Comparison of ENCODE assay signal across 9 mouse cellular contexts in the genomic region with DNA sequence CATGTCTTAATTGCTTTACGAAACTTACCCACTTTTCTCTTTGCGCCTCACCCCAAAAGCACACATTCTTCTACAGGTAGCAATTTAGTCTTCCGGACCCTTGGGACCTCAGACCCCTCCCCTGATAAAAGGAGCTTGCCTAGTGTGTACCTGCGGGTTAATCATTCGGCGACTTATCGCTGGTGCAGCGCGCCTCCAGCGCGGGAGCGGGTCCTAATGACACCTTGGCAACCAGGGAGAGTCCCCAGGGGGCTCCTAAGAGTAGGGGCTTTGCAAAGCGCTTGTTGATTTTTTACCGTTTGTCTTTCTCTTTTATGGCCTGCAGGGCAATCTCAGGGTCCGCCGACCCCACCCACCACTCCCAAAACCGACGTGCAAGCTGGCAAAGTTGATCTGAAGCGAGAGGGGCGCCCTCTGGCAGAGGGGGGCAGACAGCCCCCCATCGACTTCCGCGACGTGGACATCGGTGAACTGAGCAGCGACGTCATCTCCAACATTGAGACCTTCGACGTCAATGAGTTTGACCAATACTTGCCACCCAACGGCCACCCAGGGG. TPM values are rescaled to one million over a fixed set of nuclear protein-coding genes. Genes with fewer than 3 reads are reported as not detected.
DNase-seq lines count a peak whose midpoint lies in the region; ATAC-seq and TF ChIP-seq lines count a peak whose summit lies in the region.
"Had no signal": no experiment of that assay in that cellular context is flagged by ENCODE, and none has a peak within 500 bp of the region (broad histone marks: within the 10 kb centered on the region; RNA-seq: fewer than 3 reads in every experiment).

No protein-coding gene starts in this region.

- H3K27ac ChIP-seq in lung, postnatal 0 days (ENCODE audit: low read length), result no peak overlapping the region
- peak overlapping the region; percentile 94 for H3K27ac ChIP-seq in forebrain, embryonic 12.5 days
- peak overlapping the region; percentile 95 for H3K27ac ChIP-seq in limb, embryonic 14.5 days (replicated peaks; ENCODE audit: low read depth, low read length)
- no peak overlapping the region for H3K27ac ChIP-seq in stomach, embryonic 15.5 days

- TF ChIP-seq CTCF in lung, postnatal 0 days (IDR thresholded peaks at IDR 0.05), result no peak

- WGBS in lung, postnatal 0 days, result 8% methylated on average over 30 of the region's 30 CpGs
- 6% methylated on average over 30 of the region's 30 CpGs for WGBS in forebrain, embryonic 12.5 days
- WGBS in limb, embryonic 14.5 days, result 2% methylated on average over 25 of the region's 30 CpGs
- 8% methylated on average over 30 of the region's 30 CpGs for WGBS in stomach, embryonic 15.5 days

- no peaks in the 10 kb centered on the region for H3K9me3 ChIP-seq in lung, postnatal 0 days (ENCODE audit: low read length)
- no peaks in the 10 kb centered on the region for H3K9me3 ChIP-seq in forebrain, embryonic 12.5 days
- no peaks in the 10 kb centered on the region for H3K9me3 ChIP-seq in limb, embryonic 14.5 days (ENCODE audit: control insufficient read depth, low read length)
- H3K9me3 ChIP-seq in stomach, embryonic 15.5 days, result no peaks in the 10 kb centered on the region

- no peaks in the 10 kb centered on the region for H3K36me3 ChIP-seq in lung, postnatal 0 days (ENCODE audit: insufficient read depth, low read length)
- H3K36me3 ChIP-seq in forebrain, embryonic 12.5 days (replicated peaks), result peaks cover 16% of the 10 kb centered on the region
- peaks cover 23% of the 10 kb centered on the region for H3K36me3 ChIP-seq in limb, embryonic 14.5 days (ENCODE audit: control insufficient read depth, insufficient read depth, low read length)
- no peaks in the 10 kb centered on the region for H3K36me3 ChIP-seq in stomach, embryonic 15.5 days

- no peak for TF ChIP-seq EP300 in lung, postnatal 0 days (IDR thresholded peaks at IDR 0.05)

- no peak for TF ChIP-seq POLR2A in limb, embryonic 14.5 days (IDR thresholded peaks at IDR 0.05; ENCODE audit: borderline replicate concordance, extremely low read depth, insufficient read depth, insufficient read length)

- no peak for DNase-seq in lung, postnatal 0 days (ENCODE audit: low spot score)
- no peak for DNase-seq in lung, postnatal 10 days
- DNase-seq in limb, embryonic 14.5 days (ENCODE audit: low spot score), result peak; percentile 29
- no peak for DNase-seq in frontal cortex, adult 2 months (ENCODE audit: extremely low spot score in 1 of 2, low spot score in 1 of 2)
- DNase-seq in layer of hippocampus, adult 9-10 months (ENCODE audit: low spot score), result no peak
- no peak for DNase-seq in kidney, postnatal 36 days
- DNase-seq: thymus, postnatal 36 days had no signal

- H3K4me3 ChIP-seq in lung, postnatal 0 days (ENCODE audit: low read depth, low read length), result peak overlapping the region; percentile 58
- H3K4me3 ChIP-seq in forebrain, embryonic 12.5 days (replicated peaks), result peak overlapping the region; percentile 71
- peak overlapping the region; percentile 79 for H3K4me3 ChIP-seq in limb, embryonic 14.5 days (replicated peaks; ENCODE audit: low read length)
- peak overlapping the region; percentile 56 for H3K4me3 ChIP-seq in stomach, embryonic 15.5 days (replicated peaks)

- H3K9ac ChIP-seq in lung, postnatal 0 days (replicated peaks; ENCODE audit: low read depth), result no peak overlapping the region
- peak overlapping the region; percentile 98 for H3K9ac ChIP-seq in forebrain, embryonic 12.5 days
- H3K9ac ChIP-seq in limb, embryonic 14.5 days (ENCODE audit: low read depth, low read length, severe bottlenecking), result peak overlapping the region; percentile 77
- H3K9ac ChIP-seq in stomach, embryonic 15.5 days, result no peak overlapping the region

- peaks cover 7% of the 10 kb centered on the region; the same call in 1 of the 2 replicates for H3K4me1 ChIP-seq in lung, postnatal 0 days (ENCODE audit: insufficient read depth, low read depth, low read length)
- peaks cover 53% of the 10 kb centered on the region for H3K4me1 ChIP-seq in forebrain, embryonic 12.5 days
- H3K4me1 ChIP-seq in limb, embryonic 14.5 days (ENCODE audit: control insufficient read depth, insufficient read depth, low read length), result peaks cover 17% of the 10 kb centered on the region
- peaks cover 22% of the 10 kb centered on the region for H3K4me1 ChIP-seq in stomach, embryonic 15.5 days

- 0 out of 2 replicates have a peak, but pooled peaks cover 7% of the 10 kb centered on the region for H3K27me3 ChIP-seq in lung, postnatal 0 days (replicated peaks; ENCODE audit: insufficient read depth, low read length)
- H3K27me3 ChIP-seq in forebrain, embryonic 12.5 days, result no peaks in the 10 kb centered on the region
- 0 out of 2 replicates have a peak, but pooled peaks cover 2% of the 10 kb centered on the region for H3K27me3 ChIP-seq in limb, embryonic 14.5 days (ENCODE audit: control insufficient read depth, insufficient read depth, low read length)
- no peaks in the 10 kb centered on the region for H3K27me3 ChIP-seq in stomach, embryonic 15.5 days (replicated peaks)

- peak overlapping the region; percentile 71 for H3K4me2 ChIP-seq in lung, postnatal 0 days (replicated peaks; ENCODE audit: low read depth, low read length)
- H3K4me2 ChIP-seq in forebrain, embryonic 12.5 days, result peak overlapping the region; percentile 88
- H3K4me2 ChIP-seq in limb, embryonic 14.5 days (replicated peaks; ENCODE audit: low read depth, low read length, severe bottlenecking), result peak overlapping the region; percentile 93
- H3K4me2 ChIP-seq in stomach, embryonic 15.5 days, result peak overlapping the region; percentile 76

- ATAC-seq in lung, postnatal 0 days, result no peak
- ATAC-seq in forebrain, embryonic 12.5 days (ENCODE audit: low FRiP score), result no peak
- no peak for ATAC-seq in limb, embryonic 14.5 days (ENCODE audit: low FRiP score, low read depth)
- ATAC-seq in stomach, embryonic 15.5 days (ENCODE audit: insufficient read depth, low FRiP score, low read depth), result peak; percentile 53

RNA-seq across cellular contexts. Expression of a gene that starts 2.4 kb away (rescaled TPM):
- polyA plus RNA-seq in lung, postnatal 0 days (2015; fragmentation: Nextera tagmentation; extraction: Ambion mirVana), result 8.5 and 9.0 TPM in 2 replicates
- 152 and 186 TPM in 2 replicates for polyA plus RNA-seq in forebrain, embryonic 12.5 days (2016; fragmentation: Nextera tagmentation; extraction: Ambion mirVana)
- 70.2 and 110 TPM in 2 replicates for polyA plus RNA-seq in limb, embryonic 14.5 days (2012; rRNA removed)
- polyA plus RNA-seq in limb, embryonic 14.5 days (2014; fragmentation: Nextera tagmentation; extraction: Ambion mirVana), result 98.2 and 132 TPM in 2 replicates
- 42.0 and 50.9 TPM in 2 replicates for polyA plus RNA-seq in stomach, embryonic 15.5 days (2015; fragmentation: Nextera tagmentation; extraction: Ambion mirVana)
- 19.9 and 21.4 TPM in 2 replicates for polyA plus RNA-seq in frontal cortex, adult 2 months (2012; rRNA removed)

Comparison
In these comparisons a context has a peak if more than half of its experiments do, and no peak if none do; other contexts are left out.
1. H3K27ac ChIP-seq: peak in forebrain, embryonic 12.5 days (single experiment) and limb, embryonic 14.5 days (single experiment); none in lung, postnatal 0 days (single experiment) and stomach, embryonic 15.5 days (single experiment).
2. H3K9ac ChIP-seq: peak in forebrain, embryonic 12.5 days (single experiment) and limb, embryonic 14.5 days (single experiment); none in lung, postnatal 0 days (single experiment) and stomach, embryonic 15.5 days (single experiment).
3. Peak in every context shown above with its lines, with median percentiles within 50 percentile points of each other: H3K4me2 ChIP-seq and H3K4me3 ChIP-seq.